Mouse (Mus musculus): ENCODE results near the gene Psg19.

DNA sequence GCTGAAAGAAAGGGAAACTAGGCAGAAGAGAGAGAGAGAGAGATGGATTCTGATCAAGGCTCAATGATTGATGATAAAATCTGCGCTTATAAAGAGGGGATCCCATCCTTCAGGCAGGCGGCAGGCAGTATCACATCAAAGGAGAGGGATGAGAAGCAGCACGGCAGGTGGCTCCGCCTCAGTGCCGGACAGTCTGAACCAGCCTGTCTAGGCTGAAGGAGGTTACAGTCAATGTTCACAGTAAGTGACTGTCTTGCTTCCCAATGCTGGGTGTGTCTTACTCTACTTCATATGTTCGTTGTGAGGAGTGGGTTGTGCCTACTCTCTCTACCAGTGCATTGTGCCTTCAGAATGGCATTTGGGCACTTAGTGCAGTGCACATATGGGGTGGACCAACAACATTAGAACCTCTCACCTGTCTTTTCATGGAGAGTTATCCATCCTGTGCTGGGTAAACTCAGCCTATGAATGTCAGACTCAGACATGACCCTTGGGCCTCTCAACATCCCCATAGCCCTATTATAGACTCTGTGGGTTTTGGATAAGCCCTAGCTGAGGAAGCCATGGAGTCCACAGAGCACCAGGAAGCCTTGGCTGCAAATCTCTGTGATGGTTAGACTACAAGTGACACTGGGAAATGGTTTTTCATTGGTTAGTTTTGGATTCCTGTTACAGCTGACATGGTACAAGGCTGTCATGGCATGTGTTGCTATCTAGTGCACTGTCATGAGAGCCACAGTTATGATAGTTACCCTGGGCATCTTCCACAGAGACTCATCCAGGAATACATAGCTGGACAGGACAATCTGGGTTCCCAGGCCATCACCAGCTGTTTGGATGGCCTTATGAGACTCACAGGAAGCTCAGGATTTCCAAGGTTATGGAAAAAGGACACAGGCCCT is 49.1 kb downstream of the Psg19 start:
- no peak for TF ChIP-seq CTCF (IDR thresholded peaks at IDR 0.05; ENCODE audit: borderline replicate concordance, insufficient read depth, low read depth, low read length)
- no peak for TF ChIP-seq POLR2A (IDR thresholded peaks at IDR 0.05; ENCODE audit: borderline replicate concordance, insufficient read depth, low read length)
